Mouse (Mus musculus): ENCODE measurements around the gene Myof. TPM values are rescaled to one million over a fixed set of nuclear protein-coding genes. Genes with fewer than 3 reads are reported as not detected.

The Myof gene
- total and polyA plus RNA-seq, 2 experiments: 0.48 to 2.1 TPM

DNA sequence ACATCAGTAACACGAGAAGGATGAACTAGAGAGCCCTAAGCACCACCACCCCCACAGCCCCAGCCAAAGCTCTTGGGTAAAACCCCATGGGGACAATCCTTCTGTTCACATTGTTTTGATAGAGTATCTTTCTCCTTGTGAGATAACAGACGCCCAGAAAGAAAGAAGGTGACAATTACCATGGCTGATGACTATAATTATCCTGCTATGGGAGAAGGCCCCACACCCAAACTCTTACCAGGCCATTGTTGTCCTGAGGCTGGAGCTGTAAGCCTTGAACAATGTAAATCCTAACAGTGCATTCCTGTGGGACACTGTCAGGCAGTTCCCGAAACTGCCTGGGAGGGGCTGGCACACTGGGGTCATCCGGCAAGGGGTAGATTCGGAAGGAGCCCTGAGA is 122.3 kb downstream of the Myof start:
- no peak for TF ChIP-seq POLR2A (IDR thresholded peaks at IDR 0.05; ENCODE audit: extremely low read depth, insufficient read depth, low read length)
- TF ChIP-seq CTCF (IDR thresholded peaks at IDR 0.05; ENCODE audit: low read depth, low read length): no peak
- Histone ChIP-seq H3K36me3 (ENCODE audit: control insufficient read depth, insufficient read depth, low read length) (no peaks in the 10 kb centered on the region), H3K27me3 (ENCODE audit: control insufficient read depth, insufficient read depth, low read length) (no peaks in the 10 kb centered on the region), H3K79me2 (ENCODE audit: control insufficient read depth, insufficient read depth, low read length) (no peaks in the 10 kb centered on the region), H3K27ac (replicated peaks; ENCODE audit: insufficient read depth, low read depth, low read length) (no peak overlapping the region), H3K4me3 (ENCODE audit: insufficient read depth, low read depth, low read length) (no peak overlapping the region), H3K9ac (ENCODE audit: low read depth, low read length) (no peak overlapping the region), H3K4me1 (ENCODE audit: control insufficient read depth, insufficient read depth, low read length) (no peaks in the 10 kb centered on the region)
- DNase-seq (ENCODE audit: extremely low read depth, low read depth, low spot score): no peak
- WGBS: 87% methylated on average over 5 of the region's 5 CpGs

DNA sequence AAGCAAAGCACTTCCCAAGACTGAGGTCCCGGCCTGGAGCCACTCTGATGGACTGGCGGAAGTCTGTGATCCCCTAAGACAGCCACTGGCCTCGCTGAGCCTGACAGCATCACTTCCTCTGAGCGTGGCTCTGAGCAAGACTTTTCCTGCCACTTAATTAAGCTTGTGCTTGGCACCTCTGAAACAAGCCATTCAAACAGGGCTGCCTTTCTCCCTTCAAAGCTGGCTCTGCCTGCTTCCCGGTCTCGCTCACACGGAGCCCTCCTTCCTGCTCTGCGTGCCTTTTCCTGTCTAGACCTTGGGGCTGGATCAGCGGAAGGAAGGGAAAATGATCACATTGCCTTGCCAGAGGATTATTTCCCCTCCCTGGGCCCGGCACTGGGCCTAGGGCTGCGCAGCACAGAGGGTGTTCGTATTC is 124.9 kb downstream of the Myof start:
- Histone ChIP-seq H3K4me1 (ENCODE audit: control insufficient read depth, insufficient read depth, low read length) (no peaks in the 10 kb centered on the region), H3K27me3 (ENCODE audit: control insufficient read depth, insufficient read depth, low read length) (no peaks in the 10 kb centered on the region), H3K4me3 (ENCODE audit: insufficient read depth, low read depth, low read length) (no peak overlapping the region), H3K9ac (ENCODE audit: low read depth, low read length) (no peak overlapping the region), H3K36me3 (ENCODE audit: control insufficient read depth, insufficient read depth, low read length) (no peaks in the 10 kb centered on the region), H3K79me2 (ENCODE audit: control insufficient read depth, insufficient read depth, low read length) (no peaks in the 10 kb centered on the region), H3K27ac (replicated peaks; ENCODE audit: insufficient read depth, low read depth, low read length) (no peak overlapping the region)
- TF ChIP-seq POLR2A (IDR thresholded peaks at IDR 0.05; ENCODE audit: extremely low read depth, insufficient read depth, low read length) (no peak), CTCF (IDR thresholded peaks at IDR 0.05; ENCODE audit: low read depth, low read length) (no peak)
- no peak for DNase-seq (ENCODE audit: extremely low read depth, low read depth, low spot score)
- WGBS: 77% methylated on average over 12 of the region's 12 CpGs

DNA sequence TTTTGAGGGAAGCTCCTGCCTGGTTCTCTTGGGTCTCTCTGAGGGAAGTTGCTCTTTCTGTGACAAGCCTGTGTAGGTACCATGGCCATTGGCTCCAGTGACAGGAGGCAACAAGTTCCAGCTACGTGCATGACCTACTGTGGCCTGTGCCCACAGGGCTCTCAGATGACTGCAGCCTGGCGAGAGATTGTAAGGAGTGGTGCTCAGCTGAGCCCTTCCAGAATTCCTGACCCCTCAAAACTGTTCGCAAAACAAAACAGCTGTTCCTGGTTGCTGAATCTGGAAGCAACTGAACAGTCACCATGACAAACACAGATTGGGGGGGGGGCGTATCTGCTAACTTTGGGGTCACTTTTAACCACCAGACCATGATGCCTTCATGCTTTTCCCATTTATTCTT is 129.1 kb downstream of the Myof start:
- H3K36me3 ChIP-seq (ENCODE audit: control insufficient read depth, insufficient read depth, low read length): no peaks in the 10 kb centered on the region
- no peaks in the 10 kb centered on the region for H3K27me3 ChIP-seq (ENCODE audit: control insufficient read depth, insufficient read depth, low read length)
- H3K27ac ChIP-seq (replicated peaks; ENCODE audit: insufficient read depth, low read depth, low read length): no peak overlapping the region
- TF ChIP-seq CTCF (IDR thresholded peaks at IDR 0.05; ENCODE audit: low read depth, low read length) (no peak), POLR2A (IDR thresholded peaks at IDR 0.05; ENCODE audit: extremely low read depth, insufficient read depth, low read length) (no peak)
- H3K4me3 ChIP-seq (ENCODE audit: insufficient read depth, low read depth, low read length): no peak overlapping the region
- no peak overlapping the region for H3K9ac ChIP-seq (ENCODE audit: low read depth, low read length)
- 95% methylated on average over 4 of the region's 4 CpGs for WGBS
- no peaks in the 10 kb centered on the region for H3K4me1 ChIP-seq (ENCODE audit: control insufficient read depth, insufficient read depth, low read length)
- no peaks in the 10 kb centered on the region for H3K79me2 ChIP-seq (ENCODE audit: control insufficient read depth, insufficient read depth, low read length)
- no peak for DNase-seq (ENCODE audit: extremely low read depth, low read depth, low spot score)

DNA sequence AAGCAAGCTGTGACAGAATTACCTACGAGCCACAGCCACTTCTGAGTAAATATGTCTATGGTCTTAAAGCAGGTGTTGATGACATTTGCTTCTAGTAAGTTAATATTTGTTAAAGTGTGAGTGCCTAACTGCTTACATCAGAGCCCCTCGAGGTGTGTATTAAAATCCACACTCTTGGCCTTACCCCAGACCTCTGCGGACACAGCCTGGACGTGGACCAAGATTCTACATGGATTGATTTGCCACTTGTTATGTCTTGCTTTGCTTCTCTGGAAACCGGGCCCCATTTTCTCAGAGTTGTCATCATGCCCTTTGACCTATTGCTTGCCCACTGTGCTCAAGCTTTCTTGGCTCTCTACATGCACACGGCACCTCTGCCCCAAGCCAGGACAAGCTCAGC is 130.9 kb downstream of the Myof start:
- H3K4me1 ChIP-seq (ENCODE audit: control insufficient read depth, insufficient read depth, low read length): no peaks in the 10 kb centered on the region
- WGBS: 75% methylated on average over 6 of the region's 6 CpGs
- no peak overlapping the region for H3K4me3 ChIP-seq (ENCODE audit: insufficient read depth, low read depth, low read length)
- no peaks in the 10 kb centered on the region for H3K79me2 ChIP-seq (ENCODE audit: control insufficient read depth, insufficient read depth, low read length)
- H3K36me3 ChIP-seq (ENCODE audit: control insufficient read depth, insufficient read depth, low read length): no peaks in the 10 kb centered on the region
- H3K9ac ChIP-seq (ENCODE audit: low read depth, low read length): no peak overlapping the region
- H3K27me3 ChIP-seq (ENCODE audit: control insufficient read depth, insufficient read depth, low read length): no peaks in the 10 kb centered on the region
- no peak overlapping the region for H3K27ac ChIP-seq (replicated peaks; ENCODE audit: insufficient read depth, low read depth, low read length)
- TF ChIP-seq POLR2A (IDR thresholded peaks at IDR 0.05; ENCODE audit: extremely low read depth, insufficient read depth, low read length) (no peak), CTCF (IDR thresholded peaks at IDR 0.05; ENCODE audit: low read depth, low read length) (no peak)
- no peak for DNase-seq (ENCODE audit: extremely low read depth, low read depth, low spot score)

DNA sequence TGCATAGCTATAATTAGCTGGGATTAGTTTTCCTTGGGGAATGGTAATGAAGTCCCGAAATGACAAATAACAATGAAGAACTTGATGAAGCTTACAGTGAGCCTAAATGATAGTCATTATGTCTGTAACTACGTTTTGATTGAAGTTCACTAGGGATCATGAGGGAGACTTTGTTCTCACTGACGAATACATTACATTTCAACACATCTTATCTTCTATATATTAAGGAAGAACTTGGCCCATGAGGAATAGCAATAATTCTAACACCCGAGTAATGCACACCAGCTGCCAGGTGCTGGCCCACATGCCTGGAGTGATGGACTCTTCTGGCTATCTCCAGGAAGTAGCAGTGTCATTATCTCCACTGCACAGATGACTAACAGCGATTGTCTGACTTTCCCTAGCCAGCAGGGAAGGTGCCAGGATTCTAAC is 133.5 kb downstream of the Myof start:
- no peak overlapping the region for H3K4me3 ChIP-seq (ENCODE audit: insufficient read depth, low read depth, low read length)
- no peaks in the 10 kb centered on the region for H3K36me3 ChIP-seq (ENCODE audit: control insufficient read depth, insufficient read depth, low read length)
- H3K4me1 ChIP-seq (ENCODE audit: control insufficient read depth, insufficient read depth, low read length): no peaks in the 10 kb centered on the region
- no peak for DNase-seq (ENCODE audit: extremely low read depth, low read depth, low spot score)
- no peaks in the 10 kb centered on the region for H3K27me3 ChIP-seq (ENCODE audit: control insufficient read depth, insufficient read depth, low read length)
- H3K79me2 ChIP-seq (ENCODE audit: control insufficient read depth, insufficient read depth, low read length): no peaks in the 10 kb centered on the region
- WGBS: 78% methylated on average over 5 of the region's 5 CpGs
- H3K27ac ChIP-seq (replicated peaks; ENCODE audit: insufficient read depth, low read depth, low read length): no peak overlapping the region
- no peak for TF ChIP-seq POLR2A (IDR thresholded peaks at IDR 0.05; ENCODE audit: extremely low read depth, insufficient read depth, low read length)
- no peak for TF ChIP-seq CTCF (IDR thresholded peaks at IDR 0.05; ENCODE audit: low read depth, low read length)
- H3K9ac ChIP-seq (ENCODE audit: low read depth, low read length): no peak overlapping the region

DNA sequence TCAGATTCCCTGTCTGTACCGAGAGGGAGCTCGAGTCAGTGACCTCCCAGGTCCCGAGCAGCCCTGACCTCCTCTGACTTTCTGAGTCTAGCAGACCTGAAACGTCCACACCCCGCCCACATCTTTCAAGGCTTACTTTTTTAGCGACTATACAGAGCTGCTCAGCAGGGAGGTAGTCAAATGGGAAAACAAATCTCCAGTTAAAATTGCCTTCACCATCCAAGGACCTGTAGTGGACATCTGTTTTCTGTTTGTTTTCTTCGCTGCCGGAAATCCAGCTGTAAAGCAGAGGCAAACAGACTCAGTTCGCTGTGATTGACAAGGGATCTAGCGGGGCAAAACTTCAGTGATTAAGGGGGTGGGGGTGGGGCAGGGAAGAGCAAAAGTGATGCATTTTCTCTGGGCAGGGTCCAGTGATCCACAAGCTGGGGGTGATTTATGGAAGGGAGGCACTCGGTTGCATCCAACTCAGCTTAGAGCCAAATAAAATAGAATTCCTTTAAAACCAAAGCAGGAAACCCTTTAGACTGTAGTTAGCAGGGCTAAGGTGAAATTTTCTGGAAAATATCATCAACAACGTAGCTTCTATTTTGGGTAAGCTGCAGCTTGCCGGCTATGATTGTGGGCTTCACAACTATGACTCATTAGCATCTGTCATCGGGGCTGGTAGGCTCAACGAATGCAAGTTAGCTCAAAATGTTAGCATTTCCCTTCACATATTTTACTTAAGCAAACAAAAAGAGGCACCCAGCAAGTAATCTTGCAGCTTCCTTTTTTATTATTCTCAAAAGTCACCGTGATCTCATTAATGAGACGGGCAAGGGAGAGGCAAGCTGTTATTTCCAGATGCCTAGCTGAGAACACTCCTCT is 135.7 kb downstream of the Myof start:
- H3K4me3 ChIP-seq (ENCODE audit: insufficient read depth, low read depth, low read length): no peak overlapping the region
- no peaks in the 10 kb centered on the region for H3K27me3 ChIP-seq (ENCODE audit: control insufficient read depth, insufficient read depth, low read length)
- no peaks in the 10 kb centered on the region for H3K36me3 ChIP-seq (ENCODE audit: control insufficient read depth, insufficient read depth, low read length)
- no peaks in the 10 kb centered on the region for H3K4me1 ChIP-seq (ENCODE audit: control insufficient read depth, insufficient read depth, low read length)
- WGBS: 55% methylated on average over 17 of the region's 17 CpGs
- TF ChIP-seq POLR2A (IDR thresholded peaks at IDR 0.05; ENCODE audit: extremely low read depth, insufficient read depth, low read length) (no peak), CTCF (IDR thresholded peaks at IDR 0.05; ENCODE audit: low read depth, low read length) (no peak)
- no peak for DNase-seq (ENCODE audit: extremely low read depth, low read depth, low spot score)
- no peaks in the 10 kb centered on the region for H3K79me2 ChIP-seq (ENCODE audit: control insufficient read depth, insufficient read depth, low read length)
- H3K27ac ChIP-seq (replicated peaks; ENCODE audit: insufficient read depth, low read depth, low read length): no peak overlapping the region
- H3K9ac ChIP-seq (ENCODE audit: low read depth, low read length): no peak overlapping the region

Measured in liver, adult 2 months (tissue).